Mouse (Mus musculus): Measurements from ENCODE around the gene Wdr81. TPM values are rescaled to one million over a fixed set of nuclear protein-coding genes. Genes with fewer than 3 reads are reported as not detected.

The Wdr81 gene
- total RNA-seq (2015; ENCODE audit: low replicate concordance): 22.6 and 24.8 TPM in 2 replicates
- 27.3 and 28.2 TPM in 2 replicates for total RNA-seq (2017; ENCODE audit: low replicate concordance)

DNA sequence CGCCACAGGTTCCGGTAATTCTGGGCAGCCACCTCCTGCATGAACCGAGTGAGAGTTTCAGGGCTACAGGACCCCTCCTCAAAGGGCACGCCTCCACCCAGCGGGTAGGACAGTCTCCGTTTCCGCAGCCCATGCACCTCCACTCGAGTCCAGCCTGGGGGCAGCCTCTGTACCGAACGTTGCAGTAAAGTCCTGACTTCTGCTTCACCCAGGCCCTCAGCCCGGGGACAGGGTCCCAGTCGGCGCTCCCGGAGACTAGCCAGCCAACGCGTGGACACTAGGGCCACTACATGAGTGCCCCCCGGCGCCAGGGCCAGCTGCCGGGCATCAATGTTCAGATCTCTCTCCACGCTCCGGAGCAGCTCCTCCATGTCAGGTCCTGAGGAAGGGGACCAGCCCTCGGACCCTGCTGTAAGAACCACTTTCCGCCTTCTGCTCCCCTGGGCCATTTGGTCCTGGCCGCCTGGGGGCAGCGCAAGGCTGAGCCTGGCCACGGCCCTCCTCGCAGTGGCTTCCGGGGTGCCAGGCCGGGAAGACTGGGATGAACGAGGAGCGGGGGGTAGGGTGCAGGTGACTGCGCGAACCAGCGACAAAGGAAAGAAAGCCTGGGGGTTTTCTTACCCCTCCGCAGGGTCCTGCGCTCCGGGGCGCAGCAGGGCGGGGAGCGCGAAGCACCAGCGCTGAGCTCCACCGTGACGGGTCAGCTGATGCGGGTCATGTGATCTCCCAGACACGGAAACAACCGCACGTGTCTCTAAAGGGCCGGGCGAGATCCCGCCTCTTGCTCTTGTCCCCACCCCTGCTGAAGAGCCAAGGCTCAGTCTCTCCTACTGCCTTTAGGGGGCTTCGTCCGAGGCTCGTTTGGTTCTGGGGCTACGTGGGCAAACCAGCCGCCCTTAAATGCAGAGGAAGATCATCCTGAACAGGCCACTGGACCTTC is at the start of gene Wdr81:
Gene Wdr81, minus strand, starts transcription at position 727 of the 940 bp plus-strand sequence.
- ATAC-seq (replicated peaks; ENCODE audit: low FRiP score, poor library complexity, severe bottlenecking): peak; percentile 73

DNA sequence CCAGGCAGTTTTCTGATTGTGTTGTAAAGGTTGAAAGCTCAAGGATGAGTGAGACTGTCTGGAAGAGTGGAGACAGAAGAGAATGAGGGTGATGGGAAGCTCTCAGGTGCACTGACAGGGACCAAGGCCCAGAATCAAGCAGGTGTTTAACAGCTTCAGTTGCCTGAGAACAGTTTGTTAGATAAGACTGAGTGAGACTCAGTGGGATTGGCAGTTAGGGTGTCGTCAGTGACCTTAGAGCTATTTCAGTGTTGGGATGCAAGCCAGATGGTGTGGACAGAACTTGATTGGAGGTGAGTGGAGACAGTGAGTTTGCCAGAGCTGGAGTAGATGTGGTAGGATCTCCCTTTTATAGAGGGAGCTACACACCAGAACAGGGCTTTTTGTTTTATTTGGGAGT is 43.6 kb upstream of the Wdr81 start:
- ATAC-seq (replicated peaks; ENCODE audit: low FRiP score, poor library complexity, severe bottlenecking): no peak

DNA sequence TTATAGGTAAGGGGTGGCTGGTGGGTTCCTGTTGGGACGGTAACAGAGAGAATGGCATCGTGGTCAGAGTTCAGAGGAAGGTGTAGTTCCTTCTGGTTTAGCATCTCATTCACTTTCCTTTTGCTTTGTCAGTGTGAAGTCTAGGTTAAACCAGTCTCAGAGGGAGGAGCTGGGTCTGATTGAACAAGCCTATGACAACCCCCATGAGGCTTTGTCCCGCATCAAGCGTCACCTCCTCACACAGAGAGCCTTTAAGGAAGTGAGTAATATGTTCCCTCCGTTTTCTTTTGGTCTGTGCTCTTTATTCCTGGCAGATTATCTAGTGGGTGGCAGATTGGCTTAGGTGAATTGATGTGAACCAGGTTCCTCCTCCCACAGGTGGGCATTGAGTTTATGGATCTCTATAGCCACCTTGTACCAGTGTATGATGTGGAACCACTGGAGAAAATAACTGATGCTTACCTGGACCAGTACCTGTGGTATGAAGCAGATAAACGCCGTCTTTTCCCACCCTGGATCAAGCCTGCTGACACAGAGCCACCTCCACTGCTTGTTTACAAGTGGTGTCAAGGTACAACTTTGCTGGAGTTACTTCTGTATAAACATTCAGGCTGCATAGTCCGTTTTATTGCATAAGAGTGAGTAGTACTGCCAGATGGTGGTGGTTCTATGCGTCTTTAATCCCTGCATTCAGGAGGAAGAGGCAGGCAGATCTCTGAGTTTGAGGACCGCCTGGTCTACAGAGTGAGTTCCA is 40.0 kb upstream of the Wdr81 start:
- no peak for ATAC-seq (replicated peaks; ENCODE audit: low FRiP score, poor library complexity, severe bottlenecking)

DNA sequence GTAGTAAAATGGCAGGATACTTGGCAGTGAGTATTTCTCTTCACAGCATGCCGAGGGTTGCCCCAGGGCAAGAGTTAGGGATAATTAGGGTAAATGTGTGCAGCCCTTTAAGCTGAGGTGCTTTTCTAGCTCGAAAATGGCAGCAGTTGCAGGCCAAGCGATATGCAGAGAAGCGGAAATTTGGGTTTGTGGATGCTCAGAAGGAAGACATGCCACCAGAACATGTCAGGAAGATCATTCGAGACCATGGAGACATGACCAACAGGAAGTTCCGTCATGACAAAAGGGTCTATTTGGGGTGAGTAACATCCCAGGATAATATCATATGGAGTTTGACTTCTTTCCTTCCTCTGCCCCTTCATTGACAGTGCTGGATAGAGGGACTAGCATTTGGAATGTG is 33.0 kb upstream of the Wdr81 start:
- no peak for ATAC-seq (replicated peaks; ENCODE audit: low FRiP score, poor library complexity, severe bottlenecking)

DNA sequence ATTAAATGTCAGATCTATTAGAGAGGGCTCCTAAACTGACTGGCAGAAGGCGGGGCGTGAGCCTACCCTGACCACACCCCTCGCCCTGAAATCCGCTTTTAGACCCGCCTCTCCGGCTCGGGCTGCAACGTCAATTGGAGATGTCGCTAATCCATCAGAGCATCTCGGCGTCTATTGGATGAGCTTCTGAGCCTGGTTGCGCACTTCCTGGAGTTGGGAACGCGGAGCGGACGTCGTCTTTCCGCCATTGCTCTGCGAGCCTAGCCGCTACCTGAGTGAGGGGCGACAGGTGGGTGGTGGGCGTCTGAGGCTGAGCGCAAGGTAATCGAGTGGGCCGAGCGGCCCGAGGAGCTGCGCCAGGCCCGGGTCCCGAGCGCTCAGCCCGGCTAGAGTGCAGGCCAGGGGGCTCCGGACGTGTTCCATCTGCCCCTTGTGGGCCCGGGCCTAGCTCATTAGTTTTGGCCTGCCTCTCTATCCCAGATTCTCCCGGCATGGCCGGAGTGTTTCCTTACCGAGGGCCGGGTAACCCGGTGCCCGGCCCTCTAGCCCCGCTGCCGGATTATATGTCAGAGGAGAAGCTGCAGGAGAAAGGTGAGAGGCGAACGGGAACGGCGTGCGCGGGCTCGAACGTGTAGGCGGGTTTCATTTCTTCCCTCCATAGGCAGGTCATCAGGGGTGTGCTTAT is 32.2 kb upstream of the Wdr81 start, which contains the start of gene Prpf8:
Gene Prpf8, plus strand, starts transcription at position 216 of the 685 bp plus-strand sequence.
- ATAC-seq (replicated peaks; ENCODE audit: low FRiP score, poor library complexity, severe bottlenecking): peak; percentile 99

DNA sequence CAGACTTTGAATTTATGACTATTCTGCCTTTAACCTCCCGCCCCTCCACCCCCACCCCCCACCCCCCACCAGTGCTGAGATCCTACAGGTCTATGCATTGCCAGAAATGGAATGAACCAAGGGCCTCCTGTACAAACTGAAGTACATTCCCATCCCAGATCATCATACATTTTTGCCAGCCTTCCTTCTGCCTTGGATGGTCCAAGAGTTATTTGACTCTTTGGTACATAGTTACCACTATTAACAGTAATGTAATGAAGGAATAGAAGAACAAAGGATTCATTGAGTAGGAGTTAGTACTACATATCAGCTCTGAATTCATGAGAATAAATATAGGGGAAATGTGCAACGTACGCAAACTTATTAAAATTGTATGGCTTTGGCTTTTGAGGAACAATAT is 31.7 kb upstream of the Wdr81 start:
- no peak; the same call in 1 of the 2 replicates for ATAC-seq (replicated peaks; ENCODE audit: low FRiP score, poor library complexity, severe bottlenecking)

DNA sequence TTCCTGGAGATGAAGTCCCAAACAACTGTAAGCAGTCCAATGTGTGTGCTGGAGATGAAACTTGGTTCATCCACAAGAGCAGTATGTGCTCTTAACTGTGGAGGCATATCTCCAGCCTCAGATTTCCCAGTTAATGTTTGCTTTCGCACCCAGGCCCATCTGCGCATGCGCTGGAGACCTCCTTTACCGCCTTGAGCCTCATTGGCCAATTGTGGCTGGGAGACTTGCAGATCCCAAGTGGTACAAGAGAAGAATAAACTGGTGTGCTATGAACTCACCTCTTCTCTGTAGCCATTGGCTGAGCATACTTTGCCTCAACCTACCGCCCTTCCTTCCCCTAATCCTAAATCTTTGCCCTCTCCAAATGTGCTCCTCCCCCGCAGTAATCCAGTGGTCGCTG is 18.9 kb upstream of the Wdr81 start:
- ATAC-seq (replicated peaks; ENCODE audit: low FRiP score, poor library complexity, severe bottlenecking): no peak

DNA sequence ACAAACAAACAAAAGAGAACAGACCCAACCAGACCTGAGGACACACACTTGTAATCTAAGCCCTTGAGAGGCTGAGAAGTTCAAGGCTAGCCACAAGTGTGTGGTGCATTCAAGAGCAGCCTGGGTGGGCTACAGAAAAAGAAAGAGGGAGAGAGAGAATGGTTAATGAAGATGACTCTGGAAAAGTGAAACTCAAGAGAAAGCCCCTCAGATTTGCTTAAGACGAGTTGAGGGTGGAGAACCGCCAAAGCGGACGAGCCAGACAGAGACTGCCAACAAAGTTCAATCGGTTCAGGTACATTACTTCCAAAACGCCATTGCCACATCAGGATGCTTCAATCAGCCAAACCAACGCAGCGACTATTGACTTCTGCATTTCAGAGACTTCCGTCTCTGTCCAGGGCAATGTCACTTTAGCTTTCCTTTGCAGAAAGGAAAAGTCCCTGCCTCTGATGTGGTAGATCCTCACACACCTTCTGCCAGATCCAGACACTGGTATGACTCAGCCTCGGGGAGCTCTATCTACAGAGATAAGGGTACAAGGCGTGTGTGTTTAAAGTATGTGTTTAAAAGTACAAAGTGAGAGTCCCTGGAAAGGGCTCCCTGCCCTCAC is 18.1 kb upstream of the Wdr81 start:
- ATAC-seq (replicated peaks; ENCODE audit: low FRiP score, poor library complexity, severe bottlenecking): peak; percentile 45; the same call in 1 of the 2 replicates

DNA sequence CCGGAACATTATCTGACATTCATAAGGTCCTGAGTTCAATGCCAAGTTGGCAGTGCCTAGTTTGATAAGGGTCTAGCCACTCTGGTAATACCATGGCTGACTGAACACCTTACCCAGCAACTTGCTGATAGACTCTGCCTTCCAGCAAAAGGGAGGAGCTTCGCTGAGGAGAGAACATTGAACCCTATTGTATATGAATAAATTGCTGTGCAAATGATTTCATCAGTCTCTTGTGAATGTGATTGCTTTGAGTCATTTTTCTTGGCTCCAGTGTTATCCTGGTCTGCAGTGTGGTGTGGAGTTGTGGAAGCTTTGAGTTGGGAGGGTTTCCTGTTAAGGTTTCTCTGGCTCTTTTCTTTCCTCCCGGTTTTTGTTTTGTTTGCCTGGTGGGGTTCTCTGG is 16.2 kb upstream of the Wdr81 start:
- ATAC-seq (replicated peaks; ENCODE audit: low FRiP score, poor library complexity, severe bottlenecking): no peak

DNA sequence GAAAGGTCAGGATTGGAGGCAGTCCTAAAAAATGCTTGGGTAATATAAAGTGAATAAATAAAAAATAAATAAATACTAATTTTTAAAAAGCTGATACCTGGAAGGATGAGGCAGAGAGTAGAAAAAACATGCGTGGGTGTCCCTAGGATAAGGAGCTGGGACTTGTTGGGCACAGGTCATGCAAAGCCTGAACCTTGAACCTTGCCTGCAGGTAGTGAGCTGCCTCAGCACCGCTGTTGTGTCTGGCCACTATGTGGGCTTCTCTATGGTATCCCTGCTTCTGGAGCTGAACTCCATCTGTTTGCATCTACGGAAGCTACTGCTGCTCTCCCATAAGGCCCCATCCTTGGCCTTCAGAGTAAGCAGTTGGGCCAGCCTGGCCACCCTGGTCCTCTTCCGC is 14.7 kb upstream of the Wdr81 start:
- ATAC-seq (replicated peaks; ENCODE audit: low FRiP score, poor library complexity, severe bottlenecking): no peak

DNA sequence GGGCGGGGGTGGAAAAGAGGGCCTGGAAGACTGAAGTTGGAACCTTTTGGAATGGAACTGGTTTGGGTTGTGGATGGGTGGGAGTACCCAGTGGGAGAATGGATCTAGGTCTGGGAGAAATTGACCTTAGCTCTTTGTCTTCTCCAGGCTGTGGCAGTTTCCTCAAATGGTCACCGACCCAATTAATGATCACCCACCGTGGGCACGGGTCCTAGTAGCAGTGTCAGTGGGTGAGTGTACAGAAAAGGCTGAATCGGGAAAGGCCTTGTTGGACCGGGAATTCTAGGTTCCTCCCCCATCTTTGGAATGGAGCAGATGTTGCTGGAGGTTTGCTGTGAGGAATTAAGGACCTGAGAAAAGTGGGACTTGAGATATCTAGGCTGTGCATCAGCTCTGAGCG is 13.9 kb upstream of the Wdr81 start:
- ATAC-seq (replicated peaks; ENCODE audit: low FRiP score, poor library complexity, severe bottlenecking): no peak

DNA sequence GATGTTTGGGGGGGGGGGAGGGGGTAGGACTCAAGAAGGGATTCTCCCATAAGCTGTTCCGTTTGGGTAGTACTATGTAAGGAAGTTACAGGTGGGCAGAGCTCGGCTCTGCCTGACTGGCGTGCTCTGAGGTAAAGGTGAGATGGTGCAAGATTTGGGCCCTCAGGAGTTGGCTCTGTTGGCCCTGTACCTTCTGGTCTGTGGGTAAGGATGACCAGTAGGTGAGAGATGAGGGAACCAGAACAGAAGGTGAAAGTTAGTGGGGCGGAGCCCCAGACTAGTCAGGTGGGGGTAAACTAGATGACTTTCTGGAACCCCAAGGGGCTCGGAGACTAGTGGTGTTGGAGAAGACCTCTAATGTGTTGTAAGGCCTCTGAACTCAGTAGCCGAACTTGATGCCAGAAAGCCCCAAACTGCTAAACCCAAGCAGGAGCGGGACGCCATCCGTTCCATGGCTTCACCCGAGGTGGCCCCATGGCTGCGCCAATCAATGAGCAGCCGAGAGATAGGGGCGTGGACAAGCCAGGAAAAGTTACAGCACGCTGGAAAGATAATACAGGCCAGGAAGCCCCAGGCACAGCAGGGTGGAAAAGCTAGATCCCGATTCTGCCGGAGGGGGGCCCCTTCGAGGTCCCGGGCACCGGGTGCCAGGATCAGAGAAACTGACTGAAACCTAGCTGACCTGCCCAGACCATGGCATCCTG is 13.1 kb upstream of the Wdr81 start:
- peak; percentile 77 for ATAC-seq (replicated peaks; ENCODE audit: low FRiP score, poor library complexity, severe bottlenecking)

DNA sequence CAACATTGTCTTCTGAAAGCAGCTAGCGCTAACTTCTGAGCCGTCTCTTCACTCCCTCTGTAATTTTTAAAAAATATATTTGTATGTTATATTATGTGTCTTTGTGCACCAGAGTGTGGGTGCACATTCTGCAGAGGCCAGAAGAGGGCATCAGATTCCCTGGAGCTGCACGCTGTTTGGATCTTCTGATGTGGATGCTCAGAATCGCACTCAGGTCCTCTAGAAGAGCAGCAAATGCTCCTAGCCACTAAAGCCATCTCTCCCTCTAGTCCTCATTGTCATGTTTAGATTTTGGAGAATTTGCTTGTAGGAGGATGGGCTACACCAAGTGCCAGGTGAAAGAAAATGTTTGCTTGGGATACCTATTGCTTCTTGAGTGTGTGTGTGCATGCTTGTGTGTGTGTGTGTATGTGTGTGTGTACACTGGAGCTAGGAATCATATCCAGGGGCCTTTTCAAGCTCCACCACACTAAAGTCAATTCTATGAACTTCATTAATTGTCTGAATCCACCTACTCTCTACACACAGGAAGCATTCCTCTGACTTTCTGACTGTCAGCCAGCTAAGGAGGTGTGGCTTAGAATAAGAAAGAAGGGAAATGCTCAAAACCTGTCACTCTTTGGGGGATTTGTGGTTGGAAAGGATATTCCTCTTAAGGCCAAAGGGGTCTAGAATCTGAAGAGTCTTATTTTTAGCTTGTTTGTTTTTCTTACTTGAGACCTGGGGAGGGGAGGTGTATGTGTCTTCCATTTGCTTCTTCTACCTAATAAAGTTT is 12.4 kb upstream of the Wdr81 start:
- ATAC-seq (replicated peaks; ENCODE audit: low FRiP score, poor library complexity, severe bottlenecking): no peak

- ATAC-seq (replicated peaks; ENCODE audit: low FRiP score, poor library complexity, severe bottlenecking): no peak
Measured at GRCm38 (mm10) chr11:75465051-75465450, 10.5 kb upstream of the Wdr81 start.

GRCm38 (mm10) chr11:75464417-75464816 is 9.9 kb upstream of the Wdr81 start:
- ATAC-seq (replicated peaks; ENCODE audit: low FRiP score, poor library complexity, severe bottlenecking): no peak

DNA sequence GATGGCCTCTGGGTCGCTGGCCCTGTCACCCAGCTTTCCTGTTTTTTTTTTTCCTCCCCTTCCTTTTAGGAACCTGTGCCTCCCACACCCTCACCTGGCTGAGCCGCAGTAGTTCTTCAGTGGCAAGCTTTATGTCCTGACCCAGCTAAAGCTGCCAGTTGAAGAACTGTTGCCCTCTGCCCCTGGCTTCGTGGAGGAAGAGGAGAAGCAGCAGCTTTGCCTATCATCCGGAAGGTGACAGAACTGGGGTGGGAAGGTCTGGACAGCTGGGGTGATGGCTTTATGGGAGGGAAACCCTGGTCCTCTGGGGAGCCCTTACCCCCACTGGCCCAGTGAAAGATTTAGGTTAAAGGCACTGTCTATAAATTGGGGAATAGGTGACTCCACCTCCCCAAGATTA is 9.1 kb upstream of the Wdr81 start:
- no peak for ATAC-seq (replicated peaks; ENCODE audit: low FRiP score, poor library complexity, severe bottlenecking)

DNA sequence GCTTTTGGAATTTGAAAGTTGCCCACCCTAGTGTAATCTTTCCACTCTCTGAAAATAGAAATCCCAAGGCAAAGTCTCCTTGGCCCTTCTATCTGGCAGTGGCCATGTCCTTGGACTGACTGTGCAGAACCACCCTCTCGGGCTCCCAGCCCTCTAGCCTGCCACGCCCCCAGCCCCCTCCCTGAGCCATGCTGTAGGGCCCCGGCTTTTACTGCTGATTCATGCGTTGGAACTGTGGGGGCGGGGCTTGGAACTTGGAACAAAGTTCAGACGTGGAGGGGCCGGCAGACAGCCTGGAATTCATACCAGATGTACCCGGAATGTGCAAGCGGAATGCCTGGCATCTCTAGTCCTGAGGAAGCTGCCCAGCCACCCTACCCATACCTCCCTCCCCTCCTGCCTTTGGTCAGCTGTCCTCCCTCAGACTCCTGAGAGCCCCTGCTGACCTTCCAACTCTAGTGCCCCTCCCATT is 8.4 kb upstream of the Wdr81 start:
- peak; percentile 35 for ATAC-seq (replicated peaks; ENCODE audit: low FRiP score, poor library complexity, severe bottlenecking)

GRCm38 (mm10) chr11:75462253-75462783 is 7.8 kb upstream of the Wdr81 start:
- peak; percentile 48 for ATAC-seq (replicated peaks; ENCODE audit: low FRiP score, poor library complexity, severe bottlenecking)
